Mouse (Mus musculus): ENCODE results near the gene Rpl35.
A peak's percentile ranks its signal among the peaks of the same experiment; 100 is the strongest.

The Rpl35 gene

GRCm38 (mm10) chr2:38997386-38998374 lies 7.7 kb downstream of the Rpl35 start, which contains the start of gene Wdr38:
Wdr38 (plus strand) TSS chr2:38997476.
- DNase-seq (ENCODE audit: low read depth, low spot score), result peak; percentile 89

- no peak for DNase-seq (ENCODE audit: low read depth, low spot score)
Measured at GRCm38 (mm10) chr2:38992452-38992851, 13.0 kb downstream of the Rpl35 start.

- DNase-seq (ENCODE audit: low read depth, low spot score), result no peak
Measured at GRCm38 (mm10) chr2:38992004-38992403, 13.4 kb downstream of the Rpl35 start.

- no peak for DNase-seq (ENCODE audit: low read depth, low spot score)
Measured at GRCm38 (mm10) chr2:38988929-38989328, 16.5 kb downstream of the Rpl35 start.

GRCm38 (mm10) chr2:38987803-38988510 lies 17.5 kb downstream of the Rpl35 start:
- DNase-seq (ENCODE audit: low read depth, low spot score), result no peak

- DNase-seq (ENCODE audit: low read depth, low spot score), result no peak
Measured at GRCm38 (mm10) chr2:38987371-38987770, 18.1 kb downstream of the Rpl35 start.

GRCm38 (mm10) chr2:38986580-38986979 lies 18.8 kb downstream of the Rpl35 start:
- DNase-seq (ENCODE audit: low read depth, low spot score), result no peak

- DNase-seq (ENCODE audit: low read depth, low spot score), result no peak
Measured at GRCm38 (mm10) chr2:38983456-38983855, 22.0 kb downstream of the Rpl35 start.

GRCm38 (mm10) chr2:38977837-38978236 lies 27.6 kb downstream of the Rpl35 start:
- no peak for DNase-seq (ENCODE audit: low read depth, low spot score)

- no peak for DNase-seq (ENCODE audit: low read depth, low spot score)
Measured at GRCm38 (mm10) chr2:38975941-38976805, 29.3 kb downstream of the Rpl35 start.

- no peak for DNase-seq (ENCODE audit: low read depth, low spot score)
Measured at GRCm38 (mm10) chr2:38975181-38975580, 30.2 kb downstream of the Rpl35 start.

GRCm38 (mm10) chr2:38974171-38974570 lies 31.3 kb downstream of the Rpl35 start:
- no peak for DNase-seq (ENCODE audit: low read depth, low spot score)

- DNase-seq (ENCODE audit: low read depth, low spot score), result no peak
Measured at GRCm38 (mm10) chr2:38973701-38974100, 31.7 kb downstream of the Rpl35 start.

- DNase-seq (ENCODE audit: low read depth, low spot score), result no peak
Measured at GRCm38 (mm10) chr2:38973223-38973622, 32.2 kb downstream of the Rpl35 start.

- no peak for DNase-seq (ENCODE audit: low read depth, low spot score)
Measured at GRCm38 (mm10) chr2:38970057-38970456, 35.4 kb downstream of the Rpl35 start.

- DNase-seq (ENCODE audit: low read depth, low spot score), result no peak
Measured at GRCm38 (mm10) chr2:38969650-38970049, 35.8 kb downstream of the Rpl35 start.

GRCm38 (mm10) chr2:38964198-38964597 lies 41.2 kb downstream of the Rpl35 start:
- peak; percentile 82 for DNase-seq (ENCODE audit: low read depth, low spot score)

- DNase-seq (ENCODE audit: low read depth, low spot score), result no peak
Measured at GRCm38 (mm10) chr2:38957671-38958223, 47.7 kb downstream of the Rpl35 start.

- DNase-seq (ENCODE audit: low read depth, low spot score), result no peak
Measured at GRCm38 (mm10) chr2:38956062-38956461, 49.4 kb downstream of the Rpl35 start.

- no peak for DNase-seq (ENCODE audit: low read depth, low spot score)
Measured at GRCm38 (mm10) chr2:38953152-38953883, 52.1 kb downstream of the Rpl35 start.
